Mouse (Mus musculus): Measurements from ENCODE around the gene Srrm2.

Srrm2 gene

GRCm38 (mm10) chr17:23806867-23807266, 16.5 kb downstream of the Srrm2 start:
- DNase-seq (ENCODE audit: low spot score in 2 of 2): no peak

- no peak for DNase-seq (ENCODE audit: low spot score in 2 of 2)
Measured at GRCm38 (mm10) chr17:23807918-23808317, 17.6 kb downstream of the Srrm2 start.

- no peak for DNase-seq (ENCODE audit: low spot score in 2 of 2)
Measured at GRCm38 (mm10) chr17:23815641-23816040, 25.3 kb downstream of the Srrm2 start.

DNA sequence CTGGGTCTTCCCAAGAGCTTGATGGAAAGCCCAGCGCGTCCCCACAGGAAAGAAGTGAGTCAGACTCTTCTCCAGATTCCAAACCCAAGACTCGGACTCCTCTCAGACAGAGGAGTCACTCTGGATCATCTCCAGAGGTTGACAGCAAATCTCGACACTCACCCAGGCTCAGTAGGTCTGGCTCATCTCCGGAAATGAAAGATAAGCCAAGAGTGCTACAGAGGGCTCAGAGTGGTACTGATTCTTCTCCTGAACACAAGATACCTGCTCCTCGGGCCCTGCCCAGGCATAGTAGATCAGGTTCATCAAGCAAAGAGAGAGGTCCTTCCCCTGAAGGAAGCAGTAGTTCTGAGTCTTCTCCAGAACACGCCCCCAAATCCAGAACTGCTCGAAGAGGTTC, 28.2 kb downstream of the Srrm2 start:
- DNase-seq (ENCODE audit: low spot score in 2 of 2): no peak

GRCm38 (mm10) chr17:23819235-23819634, 28.9 kb downstream of the Srrm2 start:
- DNase-seq (ENCODE audit: low spot score in 2 of 2): no peak

- no peak for DNase-seq (ENCODE audit: low spot score in 2 of 2)
Measured at GRCm38 (mm10) chr17:23820731-23821130, 30.4 kb downstream of the Srrm2 start.

- no peak for DNase-seq (ENCODE audit: low spot score in 2 of 2)
Measured at GRCm38 (mm10) chr17:23822094-23822493, 31.8 kb downstream of the Srrm2 start.

DNA sequence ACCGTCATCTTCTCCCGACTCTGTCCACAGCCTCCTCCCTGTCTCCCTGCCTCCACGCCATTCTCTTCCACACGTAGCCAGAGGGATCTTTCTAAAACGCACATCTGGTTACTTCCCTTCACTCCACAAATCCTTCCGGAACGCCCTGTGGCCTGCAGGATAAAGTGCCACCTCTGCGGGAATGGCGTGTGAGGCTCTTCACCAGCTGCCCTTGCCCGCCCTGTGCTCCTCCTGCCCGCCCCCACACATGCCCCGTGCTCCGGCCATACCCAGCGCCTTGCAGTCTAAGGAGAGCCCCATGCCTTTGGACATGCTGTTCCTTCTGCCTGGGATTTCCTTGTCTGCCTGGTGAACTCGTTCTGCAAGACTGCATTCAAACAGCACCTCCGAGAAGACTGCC, 32.7 kb downstream of the Srrm2 start:
- DNase-seq (ENCODE audit: low spot score in 2 of 2): no peak

DNA sequence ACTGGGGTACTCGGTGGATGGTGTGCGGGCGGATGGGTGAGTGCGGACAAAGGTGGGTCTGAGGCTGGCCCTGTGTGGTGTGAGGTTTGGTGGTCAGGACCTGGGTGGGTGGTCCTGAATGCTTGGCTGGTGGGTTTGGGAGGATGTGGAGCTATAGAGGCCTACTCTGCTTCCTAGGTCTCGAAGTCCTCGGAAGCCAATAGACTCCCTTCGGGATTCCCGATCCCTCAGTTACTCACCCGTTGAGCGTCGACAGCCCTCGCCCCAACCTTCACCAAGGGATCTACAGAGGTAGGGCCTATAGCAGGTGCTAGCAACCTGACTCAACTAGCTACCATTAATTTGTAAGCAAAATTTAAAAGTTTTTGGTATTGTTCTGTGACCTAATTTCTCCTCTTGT, 33.3 kb downstream of the Srrm2 start:
- no peak for DNase-seq (ENCODE audit: low spot score in 2 of 2)

GRCm38 (mm10) chr17:23825591-23825990, 35.3 kb downstream of the Srrm2 start:
- DNase-seq (ENCODE audit: low spot score in 2 of 2): no peak

- peak in 1 of 2 experiments; percentile 59 for DNase-seq (ENCODE audit: low spot score in 2 of 2)
Measured at GRCm38 (mm10) chr17:23828271-23829001, 38.1 kb downstream of the Srrm2 start.

GRCm38 (mm10) chr17:23829064-23829619, 38.8 kb downstream of the Srrm2 start, which contains the start of gene Elob:
Elob (minus strand) TSS chr17:23829136.
- DNase-seq (ENCODE audit: low spot score in 2 of 2): peak; percentile 85 to 87

- DNase-seq (ENCODE audit: low spot score in 2 of 2): no peak
Measured at GRCm38 (mm10) chr17:23831201-23831600, 40.9 kb downstream of the Srrm2 start.

- DNase-seq (ENCODE audit: low spot score in 2 of 2): no peak
Measured at GRCm38 (mm10) chr17:23836006-23836575, 45.8 kb downstream of the Srrm2 start, which contains the start of gene Prss33. Prss33 (minus strand) TSS chr17:23836056.

- no peak for DNase-seq (ENCODE audit: low spot score in 2 of 2)
Measured at GRCm38 (mm10) chr17:23841145-23841544, 50.8 kb downstream of the Srrm2 start.

DNA sequence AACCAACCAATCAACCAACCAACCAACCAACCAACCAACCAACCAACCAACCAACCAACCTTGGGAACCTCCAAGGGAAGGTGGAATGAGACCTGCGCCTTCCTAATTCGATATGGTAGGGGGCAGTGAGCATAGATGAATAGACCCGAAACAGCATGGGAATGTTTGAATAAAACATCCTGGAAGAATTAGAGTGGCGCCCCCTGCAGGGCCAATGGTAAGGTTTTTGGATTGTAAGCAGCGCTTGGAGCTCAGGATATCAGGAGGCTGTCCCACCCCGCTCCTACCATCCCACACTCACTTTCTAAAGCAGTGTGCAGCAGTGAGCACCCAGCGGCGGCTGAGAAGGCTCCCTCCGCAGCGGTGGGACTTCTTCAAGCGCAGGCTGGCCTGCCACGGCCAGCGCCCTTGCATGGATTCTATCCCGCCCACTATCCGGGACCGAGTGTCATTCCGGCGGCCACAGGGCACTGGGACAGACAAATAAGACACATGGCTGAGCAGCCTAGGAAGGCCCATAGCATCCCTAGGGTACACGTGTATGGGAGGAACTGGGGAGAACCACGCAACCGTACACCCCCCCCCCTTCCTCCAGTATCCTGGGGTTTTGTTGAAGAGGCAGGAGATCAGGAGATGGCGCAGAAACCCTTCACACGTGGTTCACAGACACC, 52.9 kb downstream of the Srrm2 start:
- DNase-seq (ENCODE audit: low spot score in 2 of 2): no peak

DNA sequence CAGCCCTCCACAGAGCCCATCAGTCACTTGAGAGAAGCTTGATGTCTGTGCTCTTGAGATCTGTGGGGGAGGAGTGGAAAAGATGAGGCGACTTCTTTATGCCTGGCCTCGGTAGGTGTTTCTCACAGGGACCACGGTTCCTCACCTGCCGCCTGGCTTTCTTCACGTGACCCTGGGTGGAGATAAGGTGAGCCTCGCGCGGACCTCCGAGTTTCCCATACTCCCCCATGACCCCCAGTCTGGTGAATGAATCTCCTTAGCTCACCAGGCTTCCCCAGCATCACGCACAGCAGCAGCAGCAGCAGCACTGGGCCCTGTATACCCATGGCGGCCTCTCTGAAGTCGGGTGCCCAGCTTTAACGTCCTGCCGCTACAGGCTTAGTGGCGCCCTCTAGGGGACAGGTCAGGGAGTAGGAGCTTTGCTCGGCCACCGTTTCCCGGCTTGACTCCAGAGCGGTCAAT, 53.5 kb downstream of the Srrm2 start, which contains the start of the genes Prss32 and Prss41:
TSS of gene Prss32 (plus strand) at position 44 of the 462 bp plus-strand sequence.
TSS of gene Prss41 (minus strand) at position 361 of the 462 bp plus-strand sequence.
- DNase-seq (ENCODE audit: low spot score in 2 of 2): no peak

- no peak for DNase-seq (ENCODE audit: low spot score in 2 of 2)
Measured at GRCm38 (mm10) chr17:23850028-23850427, 59.7 kb downstream of the Srrm2 start.

DNA sequence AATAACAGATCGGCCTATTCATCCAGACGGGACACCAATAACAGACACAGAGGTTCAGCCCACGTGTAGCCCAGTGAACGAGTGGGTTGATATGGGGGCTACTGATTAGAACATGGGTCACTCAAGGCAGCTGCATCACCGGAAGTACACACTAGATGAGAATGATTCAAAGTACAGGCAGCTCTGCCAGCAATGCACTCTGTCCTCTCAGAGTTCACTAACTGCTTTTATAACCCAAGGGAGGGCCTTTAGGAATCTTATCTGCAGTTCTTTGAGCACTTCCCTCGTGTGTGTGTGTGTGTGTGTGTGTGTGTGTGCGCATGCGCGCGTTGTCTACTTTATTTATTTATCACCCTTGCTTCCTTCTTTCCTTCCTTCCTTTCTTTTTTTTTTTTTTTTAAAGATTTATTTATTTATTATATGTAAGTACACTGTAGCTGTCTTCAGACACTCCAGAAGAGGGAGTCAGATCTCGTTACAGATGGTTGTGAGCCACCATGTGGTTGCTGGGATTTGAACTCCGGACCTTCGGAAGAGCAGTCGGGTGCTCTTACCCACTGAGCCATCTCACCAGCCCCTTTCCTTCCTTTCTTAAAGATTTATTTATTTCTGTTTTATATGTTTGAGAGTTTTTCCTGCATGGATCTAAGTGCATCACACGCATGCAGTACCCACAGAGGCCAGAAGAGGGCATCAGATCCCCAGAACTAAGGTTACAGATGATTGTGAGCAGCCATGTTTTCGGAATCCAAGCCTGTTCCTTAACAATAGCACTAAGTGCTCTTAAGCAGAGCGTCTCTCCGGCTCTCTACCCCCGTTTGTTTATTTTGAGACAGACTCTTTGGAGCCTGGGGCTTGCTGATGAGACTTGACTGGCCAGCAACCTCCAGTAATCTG, 60.8 kb downstream of the Srrm2 start:
- DNase-seq (ENCODE audit: low spot score in 2 of 2): no peak

DNA sequence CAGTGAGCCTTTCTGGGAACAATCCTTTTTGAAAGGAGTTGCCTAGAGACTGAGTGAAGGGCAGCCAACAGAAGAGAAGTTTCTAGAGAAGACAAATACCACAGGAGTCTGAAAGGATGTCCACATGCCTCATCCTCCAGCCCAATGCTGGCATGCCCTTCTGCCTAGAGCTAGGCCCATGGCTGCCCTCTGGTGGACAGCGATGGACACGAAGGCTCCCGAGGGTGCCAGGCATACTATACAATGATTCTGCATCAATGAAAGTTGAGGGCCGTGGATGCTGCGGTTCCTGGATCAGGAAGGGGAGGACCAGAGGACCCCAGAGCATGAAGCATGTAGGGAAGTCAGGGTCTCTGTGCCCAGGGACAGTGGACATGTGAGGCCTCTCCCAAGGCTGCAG, 63.0 kb downstream of the Srrm2 start:
- no peak for DNase-seq (ENCODE audit: low spot score in 2 of 2)

DNA sequence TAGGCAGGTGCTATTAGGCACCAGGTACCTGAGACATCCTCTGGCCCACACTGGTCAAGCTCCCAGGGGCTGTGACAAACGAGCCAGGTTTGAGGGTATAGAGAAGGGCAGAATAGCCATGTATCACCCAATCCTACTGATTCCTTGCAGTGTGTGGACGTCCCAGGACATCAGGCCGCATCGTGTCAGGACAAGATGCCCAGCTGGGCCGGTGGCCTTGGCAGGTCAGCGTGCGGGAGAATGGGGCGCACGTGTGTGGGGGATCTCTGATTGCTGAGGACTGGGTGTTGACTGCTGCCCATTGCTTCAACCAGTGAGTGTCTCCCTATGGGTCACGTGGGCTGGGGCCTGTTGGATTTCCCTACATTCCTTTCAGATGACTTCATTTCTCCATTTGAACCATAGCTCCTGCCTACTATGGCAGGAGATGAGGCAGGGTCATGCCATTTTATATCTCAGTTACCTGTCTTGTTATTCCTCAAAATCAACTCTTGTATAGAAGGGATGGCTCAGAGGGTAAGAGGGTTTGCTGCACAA, 64.0 kb downstream of the Srrm2 start:
- no peak for DNase-seq (ENCODE audit: low spot score in 2 of 2)

Data from right cerebral cortex, postnatal 36 days (tissue).